Mouse (Mus musculus): ENCODE measurements around the gene Nono.

DNA sequence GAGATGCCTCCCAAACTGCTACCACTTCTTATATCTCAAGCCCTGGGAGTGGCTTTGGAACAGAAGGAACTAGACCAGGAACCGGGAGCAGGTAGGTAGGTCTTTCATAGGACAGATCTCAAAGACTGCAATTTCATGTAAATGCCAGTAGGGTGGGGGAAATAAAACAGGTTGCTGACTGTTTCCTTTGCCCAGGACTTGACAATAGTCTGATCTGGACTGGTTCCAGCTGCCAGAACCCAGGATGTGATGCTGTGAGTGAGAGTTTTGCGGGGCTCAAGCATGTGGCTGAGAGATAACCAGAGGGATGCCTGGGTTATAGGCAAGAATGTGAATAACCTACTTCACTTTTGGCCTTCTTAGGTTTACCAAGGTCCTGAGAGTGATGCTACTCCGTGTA lies 22.5 kb downstream of the Nono start:
- TF ChIP-seq POLR2A (IDR thresholded peaks at IDR 0.05; ENCODE audit: insufficient read depth, low read depth, low read length) = no peak
- TF ChIP-seq EP300 (IDR thresholded peaks at IDR 0.05; ENCODE audit: insufficient read depth, low read depth, low read length) = no peak
- no peak for TF ChIP-seq CTCF (IDR thresholded peaks at IDR 0.05)
